ENCODE assay signal across 24 mouse cellular contexts in the genomic region with DNA sequence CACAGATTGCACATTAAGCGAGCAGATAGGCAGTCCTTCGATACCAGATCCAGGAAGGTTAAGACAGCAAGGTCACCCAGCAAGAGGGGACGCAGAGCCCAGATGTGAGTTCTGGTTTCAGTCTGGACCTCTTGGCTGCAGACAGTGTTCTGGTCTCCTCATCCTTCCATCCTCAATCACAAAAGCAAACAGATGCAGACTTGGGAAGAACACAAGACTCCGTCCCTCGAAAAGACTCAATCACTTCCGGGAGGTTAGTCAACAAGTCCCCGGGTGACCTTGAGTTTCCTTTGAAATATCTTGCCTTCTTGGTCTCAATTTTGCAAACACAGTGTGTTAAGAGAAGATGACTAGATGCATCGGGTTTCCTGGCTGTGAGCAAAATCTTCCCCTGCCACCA. TPM values are rescaled to one million over a fixed set of nuclear protein-coding genes. Genes with fewer than 3 reads are reported as not detected.
A peak's percentile ranks its signal among the peaks of the same experiment; 100 is the strongest.
DNase-seq lines count a peak whose midpoint lies in the region; ATAC-seq and TF ChIP-seq lines count a peak whose summit lies in the region.
"Had no signal": no experiment of that assay in that cellular context is flagged by ENCODE, and none has a peak within 500 bp of the region (broad histone marks: within the 10 kb centered on the region; RNA-seq: fewer than 3 reads in every experiment).

No protein-coding gene starts in this region.

- peaks cover 9% of the 10 kb centered on the region for H3K4me1 ChIP-seq in heart, adult 2 months (ENCODE audit: control insufficient read depth, insufficient read depth, low read length)
- H3K4me1 ChIP-seq in kidney, postnatal 0 days (replicated peaks; ENCODE audit: insufficient read depth, low read length): no peaks in the 10 kb centered on the region; the same call in 1 of the 2 replicates
- H3K4me1 ChIP-seq in heart, embryonic 12.5 days (replicated peaks): peaks cover 31% of the 10 kb centered on the region
- H3K4me1 ChIP-seq: forebrain, embryonic 13.5 days; hindbrain, embryonic 12.5 days had no signal

- H3K9me3 ChIP-seq in kidney, postnatal 0 days (replicated peaks; ENCODE audit: low read length): no peaks in the 10 kb centered on the region
- H3K9me3 ChIP-seq in heart, embryonic 12.5 days (replicated peaks): no peaks in the 10 kb centered on the region
- H3K9me3 ChIP-seq: embryonic facial prominence, embryonic 13.5 days; forebrain, embryonic 13.5 days; G1E; hindbrain, embryonic 12.5 days; limb, embryonic 15.5 days; liver, embryonic 15.5 days; midbrain, embryonic 10.5 days had no signal

- no peak overlapping the region for H3K4me3 ChIP-seq in heart, adult 2 months
- no peak overlapping the region for H3K4me3 ChIP-seq in kidney, postnatal 0 days (replicated peaks; ENCODE audit: low read depth, low read length)
- no peak overlapping the region for H3K4me3 ChIP-seq in heart, embryonic 12.5 days
- H3K4me3 ChIP-seq: embryonic facial prominence, embryonic 13.5 days; forebrain, embryonic 13.5 days; hindbrain, embryonic 12.5 days; left cerebral cortex, adult 2 months; limb, embryonic 15.5 days; liver, embryonic 15.5 days; midbrain, embryonic 10.5 days had no signal

- TF ChIP-seq CTCF in heart, adult 2 months (IDR thresholded peaks at IDR 0.05): no peak
- no peak for TF ChIP-seq CTCF in kidney, postnatal 0 days (IDR thresholded peaks at IDR 0.05; ENCODE audit: low read depth)

- H3K27ac ChIP-seq in heart, adult 2 months: peak overlapping the region; percentile 59
- H3K27ac ChIP-seq in kidney, postnatal 0 days: 0 out of 2 replicates have a peak overlapping the region, but pooled peaks have one; percentile 36
- H3K27ac ChIP-seq in heart, embryonic 12.5 days (ENCODE audit: poor library complexity, severe bottlenecking): peak overlapping the region; percentile 80
- H3K27ac ChIP-seq: forebrain, embryonic 13.5 days; hindbrain, embryonic 12.5 days; left cerebral cortex, adult 2 months; liver, embryonic 15.5 days; midbrain, embryonic 10.5 days had no signal

- no peak for TF ChIP-seq POLR2A in heart, adult 2 months (IDR thresholded peaks at IDR 0.05; ENCODE audit: insufficient read depth, low read depth, low read length)

- H3K9ac ChIP-seq in heart, adult 2 months (ENCODE audit: low read depth, low read length): no peak overlapping the region
- H3K9ac ChIP-seq in kidney, postnatal 0 days (ENCODE audit: low read depth, low read length): no peak overlapping the region
- no peak overlapping the region for H3K9ac ChIP-seq in heart, embryonic 12.5 days
- H3K9ac ChIP-seq: embryonic facial prominence, embryonic 13.5 days; forebrain, embryonic 13.5 days; hindbrain, embryonic 12.5 days; limb, embryonic 15.5 days; liver, embryonic 15.5 days had no signal

- peaks cover 3% of the 10 kb centered on the region; the same call in 1 of the 2 replicates for H3K36me3 ChIP-seq in heart, adult 2 months (ENCODE audit: control insufficient read depth, insufficient read depth, low read length)
- no peaks in the 10 kb centered on the region for H3K36me3 ChIP-seq in kidney, postnatal 0 days (ENCODE audit: insufficient read depth, low read length)
- H3K36me3 ChIP-seq in heart, embryonic 12.5 days: no peaks in the 10 kb centered on the region
- H3K36me3 ChIP-seq: G1E; hindbrain, embryonic 12.5 days; limb, embryonic 15.5 days; liver, embryonic 15.5 days; midbrain, embryonic 10.5 days had no signal

- no peak overlapping the region for H3K4me2 ChIP-seq in kidney, postnatal 0 days (ENCODE audit: low read length)
- no peak overlapping the region for H3K4me2 ChIP-seq in heart, embryonic 12.5 days
- H3K4me2 ChIP-seq: forebrain, embryonic 13.5 days; hindbrain, embryonic 12.5 days; limb, embryonic 15.5 days; liver, embryonic 15.5 days had no signal

- peak in 1 of 2 experiments; percentile 21 for DNase-seq in heart, adult 2 months
- no peak for DNase-seq in heart, postnatal 14 days
- no peak for DNase-seq in kidney, postnatal 0 days (ENCODE audit: low spot score)
- no peak for DNase-seq in kidney, adult 18-20 months
- DNase-seq in cerebellum, postnatal 25 days: no peak
- no peak for DNase-seq in MN1 (ENCODE audit: low spot score)
- DNase-seq: adrenal gland, adult 8-10 months; B cell, adult 2 months; cerebellum, adult 18-20 months; cerebellum, postnatal 36 days; embryo, embryonic 11 days; gastrocnemius, postnatal 10 days; left cerebral cortex, postnatal 4 days; thymus, postnatal 14 days had no signal

- H3K27me3 ChIP-seq in heart, adult 2 months (ENCODE audit: control insufficient read depth, insufficient read depth, low read length): no peaks in the 10 kb centered on the region
- no peaks in the 10 kb centered on the region for H3K27me3 ChIP-seq in kidney, postnatal 0 days (ENCODE audit: insufficient read depth, low read length)
- H3K27me3 ChIP-seq in heart, embryonic 12.5 days (replicated peaks): no peaks in the 10 kb centered on the region
- H3K27me3 ChIP-seq: CH12.LX; embryonic facial prominence, embryonic 13.5 days; forebrain, embryonic 13.5 days; hindbrain, embryonic 12.5 days; limb, embryonic 15.5 days; liver, embryonic 15.5 days had no signal

- 50% methylated on average over 8 of the region's 8 CpGs for WGBS in heart, adult 2 months
- 67% methylated on average over 8 of the region's 8 CpGs for WGBS in kidney, postnatal 0 days
- WGBS in heart, embryonic 12.5 days: 69% methylated on average over 8 of the region's 8 CpGs

- H3K79me2 ChIP-seq in heart, adult 2 months (replicated peaks; ENCODE audit: control insufficient read depth, insufficient read depth, low read length): no peaks in the 10 kb centered on the region

- ATAC-seq in kidney, postnatal 0 days (replicated peaks; ENCODE audit: low FRiP score, low read depth): no peak
- no peak for ATAC-seq in heart, embryonic 12.5 days (ENCODE audit: insufficient number of reproducible peaks, low FRiP score)
- ATAC-seq: forebrain, embryonic 13.5 days had no signal

- intact Hi-C loops in heart, adult 2 months (cut with DNase I): no loop called here
- intact Hi-C loops in heart, postnatal 14 days (cut with DNase I): no loop called here

- no peak for TF ChIP-seq EP300 in heart, adult 2 months (IDR thresholded peaks at IDR 0.05; ENCODE audit: insufficient read depth, low read depth, low read length)

RNA-seq across cellular contexts. Expression of a gene that starts 45.6 kb away (rescaled TPM):
- 10 to 100 TPM; 21.9 to 22.5 TPM for total RNA-seq in heart, adult 2 months (2021)
- polyA plus RNA-seq in heart, adult 2 months (2012; rRNA removed): 10.3 and 22.8 TPM in 2 replicates
- total RNA-seq in heart, postnatal 14 days (2021): 10 to 100 TPM; 25.3 to 26.8 TPM
- 19.9 and 23.8 TPM in 2 replicates for polyA plus RNA-seq in kidney, postnatal 0 days (2015; fragmentation: Nextera tagmentation; extraction: Ambion mirVana)
- polyA plus RNA-seq in heart, embryonic 12.5 days (2016; fragmentation: Nextera tagmentation; extraction: Ambion mirVana): 7.6 and 7.9 TPM in 2 replicates
- polyA plus RNA-seq: G1E had no signal
